19 mouse cellular contexts compared by ENCODE assay signal in the genomic region with DNA sequence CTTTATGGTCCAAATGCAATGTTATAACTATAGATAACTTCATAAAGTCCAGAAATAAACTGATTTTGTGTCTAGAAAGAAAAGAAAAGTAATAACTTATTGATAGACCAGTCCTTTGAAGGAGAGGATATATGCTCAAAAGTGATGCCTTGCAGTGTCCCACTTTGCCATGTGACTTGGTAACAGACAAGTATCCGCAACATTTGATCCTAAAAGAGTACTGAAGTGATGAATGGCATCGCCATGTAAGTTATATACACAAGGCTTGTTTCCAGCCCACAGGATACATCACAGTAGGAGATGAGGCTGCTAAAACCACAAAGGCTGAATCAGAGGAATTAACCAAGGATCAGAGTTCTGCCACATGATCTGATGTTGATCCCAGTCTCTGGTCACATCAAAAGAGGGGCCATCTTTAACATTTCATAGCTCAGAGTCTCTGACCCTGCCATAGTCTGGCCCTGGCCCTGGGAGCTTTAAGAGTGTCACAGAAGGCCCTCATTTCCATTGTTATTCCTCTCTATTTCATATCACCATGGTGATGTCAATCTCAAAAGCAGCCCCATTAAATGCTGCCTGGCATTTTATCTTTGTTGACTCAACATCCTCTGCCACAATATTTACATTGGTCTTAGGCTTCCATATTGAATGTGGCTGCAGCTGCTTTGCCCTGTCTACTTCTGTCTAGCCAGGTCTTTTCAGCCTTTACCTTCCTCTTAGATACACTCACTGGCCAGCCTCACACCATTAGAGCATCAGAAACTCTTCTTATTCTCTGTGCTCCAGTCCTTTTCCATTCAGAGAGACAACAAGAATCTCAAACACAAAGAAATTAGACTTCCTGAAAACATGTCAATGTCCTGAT.
"Had no signal": no experiment of that assay in that cellular context is flagged by ENCODE, and none has a peak within 500 bp of the region (broad histone marks: within the 10 kb centered on the region; RNA-seq: fewer than 3 reads in every experiment).

No protein-coding gene starts in this region.

- ATAC-seq: liver, postnatal 0 days; lung, postnatal 0 days; midbrain, embryonic 16.5 days had no signal

- H3K4me1 ChIP-seq: liver, embryonic 13.5 days; liver, embryonic 15.5 days; lung, embryonic 15.5 days; megakaryocyte, embryonic 14.5 days; neural tube, embryonic 13.5 days; neural tube, embryonic 15.5 days; stomach, embryonic 15.5 days had no signal

- DNase-seq: liver, embryonic 13.5 days; liver, postnatal 0 days; lung, adult 2 months; lung, postnatal 14 days; lung, postnatal 36 days; right cerebral cortex, postnatal 14 days; thymus, adult 2 months; thymus, postnatal 25 days; thymus, postnatal 4 days had no signal

- H3K27me3 ChIP-seq: liver, embryonic 13.5 days; liver, embryonic 15.5 days; lung, embryonic 15.5 days; megakaryocyte, embryonic 14.5 days; neural tube, embryonic 13.5 days; neural tube, embryonic 15.5 days; stomach, embryonic 15.5 days had no signal

- H3K9ac ChIP-seq: liver, embryonic 13.5 days; liver, embryonic 15.5 days; liver, postnatal 0 days; lung, embryonic 15.5 days; neural tube, embryonic 13.5 days; neural tube, embryonic 15.5 days; stomach, embryonic 15.5 days had no signal

- H3K9me3 ChIP-seq: liver, embryonic 13.5 days; liver, embryonic 15.5 days; lung, embryonic 15.5 days; neural tube, embryonic 13.5 days; neural tube, embryonic 15.5 days; stomach, embryonic 15.5 days had no signal

- H3K4me3 ChIP-seq: liver, embryonic 13.5 days; liver, embryonic 15.5 days; lung, embryonic 15.5 days; megakaryocyte, embryonic 14.5 days; neural tube, embryonic 13.5 days; neural tube, embryonic 15.5 days; stomach, embryonic 15.5 days had no signal

- H3K36me3 ChIP-seq: liver, embryonic 13.5 days; liver, embryonic 15.5 days; lung, embryonic 15.5 days; neural tube, embryonic 13.5 days; neural tube, embryonic 15.5 days; stomach, embryonic 15.5 days had no signal

- H3K27ac ChIP-seq: liver, embryonic 13.5 days; liver, embryonic 15.5 days; lung, embryonic 15.5 days; macrophage; neural tube, embryonic 13.5 days; neural tube, embryonic 15.5 days; stomach, embryonic 15.5 days; stomach, postnatal 0 days had no signal

- H3K4me2 ChIP-seq: liver, embryonic 13.5 days; liver, embryonic 15.5 days; lung, embryonic 15.5 days; neural tube, embryonic 13.5 days; neural tube, embryonic 15.5 days; stomach, embryonic 15.5 days had no signal
